Mouse (Mus musculus) midbrain, postnatal 0 days (tissue): ENCODE data around the gene Gna15. TPM values are rescaled to one million over a fixed set of nuclear protein-coding genes. Genes with fewer than 3 reads are reported as not detected.

Experiments
- ATAC-seq: fragments of 200-750 bp; cut with Nextera tagmentation; 2 replicates; pipeline ENCODE4 v1.8.0; 2017; ENCODE audit warnings: moderate number of reproducible peaks, mild to moderate bottlenecking, moderate TSS enrichment, moderate library complexity; ENCODE audit not compliant: low FRiP score
- DNase-seq: peaks from one replicate; pipeline ENCODE4 v3.0.0-alpha.2; 2015; ENCODE audit warnings: low spot score
- H3K27ac ChIP-seq: fragments of 300-500 bp; sonication (generic); 2 replicates; pipeline ENCODE4 v1.5.1; 2014; ENCODE audit warnings: low read depth, mild to moderate bottlenecking, low read length, mixed read lengths
- H3K27me3 ChIP-seq: fragments of 300-500 bp; sonication (generic); 2 replicates; pipeline ENCODE4 v1.6.1; 2014; ENCODE audit warnings: low read length, control low read depth, mixed read lengths; ENCODE audit not compliant: insufficient read depth
- H3K36me3 ChIP-seq: fragments of 300-500 bp; sonication (generic); 2 replicates; pipeline ENCODE4 v1.6.1; 2014; ENCODE audit warnings: low read length, control low read depth, mixed read lengths; ENCODE audit not compliant: insufficient read depth
- H3K4me1 ChIP-seq: fragments of 300-500 bp; sonication (generic); 2 replicates; pipeline ENCODE4 v1.6.1; 2014; ENCODE audit warnings: mild to moderate bottlenecking, control low read depth, antibody characterized with exemption, low read length, mixed read lengths; ENCODE audit not compliant: insufficient read depth
- H3K4me2 ChIP-seq: fragments of 300-500 bp; sonication (generic); 2 replicates; pipeline ENCODE4 v1.6.1; 2014; ENCODE audit warnings: low read depth, mild to moderate bottlenecking, low read length, mixed read lengths; ENCODE audit not compliant: poor library complexity, severe bottlenecking
- H3K4me3 ChIP-seq: fragments of 300-500 bp; sonication (generic); 2 replicates; pipeline ENCODE4 v1.5.1; 2014; ENCODE audit warnings: low read depth, mild to moderate bottlenecking, low read length, moderate library complexity
- H3K9ac ChIP-seq: fragments of 300-500 bp; sonication (generic); replicated peaks from 2 replicates; pipeline ENCODE4 v1.6.1; 2014; ENCODE audit warnings: mild to moderate bottlenecking, low read length, moderate library complexity, mixed read lengths; ENCODE audit not compliant: poor library complexity, severe bottlenecking
- H3K9me3 ChIP-seq: fragments of 300-500 bp; sonication (generic); 2 replicates; pipeline ENCODE4 v1.6.1; 2016; ENCODE audit warnings: low read length, control low read depth
- CTCF ChIP-seq: IDR thresholded peaks from 2 replicates; pipeline ENCODE4 v1.5.1; 2016; ENCODE audit warnings: antibody characterized with exemption, mild to moderate bottlenecking
- WGBS: fragments of 180-500 bp; shearing (Covaris S2); extraction: QIAGEN DNeasy Blood & Tissue Kit; methylation state at CpG from one replicate; pipeline ENCODE4 v1.1.7; 2014; 5-methylcytosine and 5-hydroxymethylcytosine counted together
- polyA plus RNA-seq: library from polyadenylated mRNA; unstranded; fragments of >200 nt; fragmentation: Nextera tagmentation; extraction: Ambion mirVana; gene quantifications from 2 replicates; pipeline ENCODE4 v1.2.1, GENCODE M21; 2015
- total RNA-seq: library from RNA; depleted of rRNA; stranded (reverse); fragments of >200 nt; gene quantifications from 2 replicates; pipeline ENCODE4 v1.2.3, GENCODE M21; 2014

Gna15 gene
- total and polyA plus RNA-seq, 2 experiments from 2014 or later = 1.2 to 2.1 TPM

- H3K9me3 ChIP-seq = no peaks in the 10 kb centered on the region
- ATAC-seq (no peak), DNase-seq (no peak)
- H3K4me3 ChIP-seq = no peak overlapping the region
- no peaks in the 10 kb centered on the region for H3K4me1 ChIP-seq
- no peak overlapping the region for H3K27ac ChIP-seq
- 86% methylated on average over 5 of the region's 5 CpGs for WGBS
- H3K4me2 ChIP-seq = no peak overlapping the region
- H3K27me3 ChIP-seq = peaks cover 3% of the 10 kb centered on the region; the same call in 1 of the 2 replicates
- H3K9ac ChIP-seq = no peak overlapping the region
- TF ChIP-seq CTCF = no peak; the same call in 1 of the 2 replicates
- no peaks in the 10 kb centered on the region for H3K36me3 ChIP-seq
Measured at GRCm38 (mm10) chr10:81513798-81514197, 10.2 kb downstream of the Gna15 start.

GRCm38 (mm10) chr10:81510246-81510810, 13.7 kb downstream of the Gna15 start:
- Histone ChIP-seq H3K9me3 (no peaks in the 10 kb centered on the region), H3K27ac (no peak overlapping the region), H3K4me3 (no peak overlapping the region), H3K36me3 (no peaks in the 10 kb centered on the region), H3K9ac (no peak overlapping the region), H3K4me1 (no peaks in the 10 kb centered on the region), H3K4me2 (no peak overlapping the region), H3K27me3 (peaks cover 3% of the 10 kb centered on the region; the same call in 1 of the 2 replicates)
- ATAC-seq (no peak), DNase-seq (no peak)
- 80% methylated on average over 14 of the region's 14 CpGs for WGBS
- TF ChIP-seq CTCF = no peak

GRCm38 (mm10) chr10:81507691-81508489, 16.1 kb downstream of the Gna15 start:
- no peak overlapping the region for H3K4me2 ChIP-seq
- H3K9ac ChIP-seq = no peak overlapping the region
- TF ChIP-seq CTCF = no peak
- 76% methylated on average over 13 of the region's 13 CpGs for WGBS
- no peaks in the 10 kb centered on the region for H3K9me3 ChIP-seq
- no peaks in the 10 kb centered on the region for H3K36me3 ChIP-seq
- H3K27me3 ChIP-seq = peaks cover 3% of the 10 kb centered on the region; the same call in 1 of the 2 replicates
- H3K27ac ChIP-seq = no peak overlapping the region
- no peaks in the 10 kb centered on the region for H3K4me1 ChIP-seq
- DNase-seq (no peak), ATAC-seq (no peak)
- H3K4me3 ChIP-seq = no peak overlapping the region

- no peak overlapping the region for H3K4me2 ChIP-seq
- no peak for TF ChIP-seq CTCF
- no peak overlapping the region for H3K4me3 ChIP-seq
- DNase-seq = no peak
- no peak overlapping the region for H3K9ac ChIP-seq
- no peaks in the 10 kb centered on the region for H3K36me3 ChIP-seq
- 37% methylated on average over 6 of the region's 6 CpGs for WGBS
- ATAC-seq = no peak
- H3K27ac ChIP-seq = no peak overlapping the region
- H3K4me1 ChIP-seq = no peaks in the 10 kb centered on the region
- H3K9me3 ChIP-seq = no peaks in the 10 kb centered on the region
- no peaks in the 10 kb centered on the region; the same call in 1 of the 2 replicates for H3K27me3 ChIP-seq
Measured at GRCm38 (mm10) chr10:81507095-81507494, 16.9 kb downstream of the Gna15 start.

- TF ChIP-seq CTCF = no peak
- H3K9ac ChIP-seq = no peak overlapping the region
- no peak overlapping the region for H3K4me2 ChIP-seq
- H3K4me3 ChIP-seq = no peak overlapping the region
- no peaks in the 10 kb centered on the region for H3K27me3 ChIP-seq
- ATAC-seq (no peak), DNase-seq (no peak)
- no peaks in the 10 kb centered on the region for H3K4me1 ChIP-seq
- no peaks in the 10 kb centered on the region for H3K9me3 ChIP-seq
- no peak overlapping the region for H3K27ac ChIP-seq
- WGBS = 82% methylated on average over 15 of the region's 15 CpGs
- H3K36me3 ChIP-seq = no peaks in the 10 kb centered on the region
Measured at GRCm38 (mm10) chr10:81505016-81505664, 18.9 kb downstream of the Gna15 start.
